In the genomic region with DNA sequence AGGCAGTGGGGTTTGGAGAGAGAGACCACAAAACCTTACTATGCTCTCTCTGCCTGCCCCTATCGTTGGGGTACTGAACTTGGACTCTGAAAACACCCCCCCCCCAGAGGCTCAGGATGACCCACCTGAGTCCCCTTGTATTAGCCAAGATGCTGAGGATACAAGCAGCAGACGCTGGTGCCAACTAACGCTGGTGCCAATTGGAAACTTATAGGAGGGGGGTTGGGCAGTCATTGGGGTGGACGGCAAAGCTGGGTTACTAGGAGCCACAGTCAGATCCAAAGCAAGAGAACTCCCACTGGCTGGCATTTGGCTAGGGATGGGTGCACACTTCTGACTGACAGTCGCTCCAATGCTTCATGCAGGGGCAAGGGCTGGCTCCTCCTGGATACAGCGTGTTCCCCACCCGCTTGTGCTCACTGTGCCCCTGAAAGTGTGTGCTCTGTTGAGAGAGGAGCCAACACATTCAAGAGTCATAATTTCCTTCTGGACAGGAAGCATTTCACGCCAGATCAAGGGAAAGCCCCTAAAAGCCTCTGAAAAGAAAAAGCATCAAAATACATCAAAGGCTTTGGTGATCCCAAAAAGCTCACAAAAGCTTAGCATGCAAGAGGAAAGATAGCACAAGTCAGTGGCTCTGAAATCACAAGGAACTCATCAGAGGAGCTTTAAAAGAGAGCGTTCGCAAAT, we compare ENCODE assay signal across 24 mouse cellular contexts. TPM values are rescaled to one million over a fixed set of nuclear protein-coding genes. Genes with fewer than 3 reads are reported as not detected.
"Had no signal": no experiment of that assay in that cellular context is flagged by ENCODE, and none has a peak within 500 bp of the region (broad histone marks: within the 10 kb centered on the region; RNA-seq: fewer than 3 reads in every experiment).

No protein-coding gene starts in this region.

- H3K27ac ChIP-seq: liver, embryonic 15.5 days; lung, embryonic 15.5 days; midbrain, embryonic 10.5 days; midbrain, embryonic 13.5 days; midbrain, embryonic 15.5 days; neural tube, embryonic 13.5 days; neural tube, embryonic 15.5 days had no signal

- DNase-seq: liver, postnatal 0 days; lung, adult 2 months; lung, postnatal 14 days; lung, postnatal 36 days; retina, postnatal 1 day; right cerebral cortex, adult 18-20 months; right cerebral cortex, postnatal 25 days; right cerebral cortex, postnatal 4 days; spleen, adult 18-20 months; thymus, adult 18-20 months; thymus, postnatal 14 days; thymus, postnatal 36 days had no signal

- H3K4me3 ChIP-seq: liver, embryonic 15.5 days; lung, embryonic 15.5 days; midbrain, embryonic 10.5 days; midbrain, embryonic 13.5 days; midbrain, embryonic 15.5 days; myocyte; neural tube, embryonic 13.5 days; neural tube, embryonic 15.5 days had no signal

- H3K4me1 ChIP-seq: lung, embryonic 15.5 days; midbrain, embryonic 13.5 days; midbrain, embryonic 15.5 days; neural tube, embryonic 15.5 days had no signal

- H3K9me3 ChIP-seq: liver, embryonic 15.5 days; lung, embryonic 15.5 days; midbrain, embryonic 10.5 days; midbrain, embryonic 13.5 days; midbrain, embryonic 15.5 days; neural tube, embryonic 13.5 days; neural tube, embryonic 15.5 days had no signal

- H3K4me2 ChIP-seq: liver, embryonic 15.5 days; lung, embryonic 15.5 days; midbrain, embryonic 13.5 days; midbrain, embryonic 15.5 days; neural tube, embryonic 13.5 days; neural tube, embryonic 15.5 days had no signal

- H3K9ac ChIP-seq: liver, embryonic 15.5 days; liver, postnatal 0 days; lung, embryonic 15.5 days; midbrain, embryonic 13.5 days; midbrain, embryonic 15.5 days; neural tube, embryonic 13.5 days; neural tube, embryonic 15.5 days had no signal

- ATAC-seq: liver, postnatal 0 days; lung, postnatal 0 days; midbrain, embryonic 13.5 days; midbrain, embryonic 15.5 days had no signal

- H3K36me3 ChIP-seq: liver, embryonic 15.5 days; lung, embryonic 15.5 days; midbrain, embryonic 10.5 days; midbrain, embryonic 13.5 days; midbrain, embryonic 15.5 days; neural tube, embryonic 13.5 days; neural tube, embryonic 15.5 days had no signal

RNA-seq across cellular contexts. Expression of gene Npffr1, which starts 9.2 kb away (rescaled TPM):
- polyA plus RNA-seq: liver, embryonic 15.5 days; liver, postnatal 0 days; neural tube, embryonic 11.5 days; small intestine, adult 2 months; stomach, embryonic 14.5 days had no signal
